Mouse (Mus musculus) brain, embryonic 14.5 days (tissue): ENCODE data around the gene Srebf2. TPM values are rescaled to one million over a fixed set of nuclear protein-coding genes. Genes with fewer than 3 reads are reported as not detected.
A peak's percentile ranks its signal among the peaks of the same experiment; 100 is the strongest.

ENCODE experiments used
- DNase-seq: peaks from one replicate; pipeline ENCODE4 v3.0.0-alpha.2; 2011; ENCODE audit warnings: low read depth
- CTCF ChIP-seq: fragments of 200-500 bp; IDR thresholded peaks from 2 replicates; pipeline ENCODE4 v1.5.1; 2012; ENCODE audit warnings: inconsistent platforms, mild to moderate bottlenecking, moderate library complexity, borderline replicate concordance; ENCODE audit not compliant: insufficient read depth, insufficient read length; ENCODE audit errors: extremely low read depth
- POLR2A ChIP-seq: fragments of 200-500 bp; IDR thresholded peaks from 2 replicates; pipeline ENCODE4 v1.6.1; 2012; ENCODE audit warnings: mild to moderate bottlenecking, inconsistent platforms, borderline replicate concordance; ENCODE audit not compliant: poor library complexity, insufficient read depth, insufficient read length, severe bottlenecking; ENCODE audit errors: extremely low read depth
- polyA plus RNA-seq: library from polyadenylated mRNA; depleted of rRNA; stranded (reverse); fragments of >200 nt; gene quantifications from 2 replicates; pipeline ENCODE4 v1.2.3, GENCODE M21; 2012

The Srebf2 gene
- polyA plus RNA-seq, 1 experiment, result 230 TPM

GRCm38 (mm10) chr15:82203090-82203489 lies 56.1 kb downstream of the Srebf2 start:
- no peak for TF ChIP-seq POLR2A
- DNase-seq, result no peak

GRCm38 (mm10) chr15:82203611-82204351 lies 56.8 kb downstream of the Srebf2 start:
- TF ChIP-seq CTCF (no peak), POLR2A (no peak)
- DNase-seq, result no peak

GRCm38 (mm10) chr15:82204680-82205371 lies 57.8 kb downstream of the Srebf2 start:
- no peak for DNase-seq
- TF ChIP-seq CTCF (no peak), POLR2A (no peak)

- no peak for TF ChIP-seq POLR2A
- TF ChIP-seq CTCF, result no peak
- peak; percentile 87 for DNase-seq
These were observed 59.6 kb downstream of the Srebf2 start for GRCm38 (mm10) chr15:82206365-82207104.

- no peak for DNase-seq
- TF ChIP-seq POLR2A (no peak), CTCF (no peak)
These were observed 60.1 kb downstream of the Srebf2 start for GRCm38 (mm10) chr15:82207105-82207459.

GRCm38 (mm10) chr15:82207504-82208219 lies 60.7 kb downstream of the Srebf2 start:
- DNase-seq, result no peak
- no peak for TF ChIP-seq POLR2A
- TF ChIP-seq CTCF, result no peak

GRCm38 (mm10) chr15:82208307-82208706 lies 61.3 kb downstream of the Srebf2 start:
- DNase-seq, result no peak
- TF ChIP-seq CTCF, result no peak

- no peak for TF ChIP-seq POLR2A
- TF ChIP-seq CTCF, result no peak
- no peak for DNase-seq
These were observed 62.5 kb downstream of the Srebf2 start for GRCm38 (mm10) chr15:82209295-82210050.

GRCm38 (mm10) chr15:82210801-82211200 lies 63.8 kb downstream of the Srebf2 start:
- TF ChIP-seq CTCF (no peak), POLR2A (no peak)
- no peak for DNase-seq

- no peak for DNase-seq
- TF ChIP-seq POLR2A (no peak), CTCF (no peak)
These were observed 64.3 kb downstream of the Srebf2 start for GRCm38 (mm10) chr15:82211281-82211680.

- DNase-seq, result peak; percentile 37
- TF ChIP-seq CTCF, result no peak
- no peak for TF ChIP-seq POLR2A
These were observed 65.2 kb downstream of the Srebf2 start for GRCm38 (mm10) chr15:82211911-82212751.

- no peak for TF ChIP-seq POLR2A
- no peak for TF ChIP-seq CTCF
These were observed 65.7 kb downstream of the Srebf2 start, which contains the start of gene Shisa8 for GRCm38 (mm10) chr15:82212752-82213063. Gene Shisa8, minus strand, starts transcription at chr15:82212815.

GRCm38 (mm10) chr15:82213222-82213621 lies 66.2 kb downstream of the Srebf2 start:
- no peak for TF ChIP-seq POLR2A
- TF ChIP-seq CTCF, result no peak
- no peak for DNase-seq

More at GRCm38 (mm10) chr15:82212752-82213063, 65.7 kb downstream of the Srebf2 start, which contains the start of gene Shisa8:
- peak; percentile 37 for DNase-seq
